Mouse (Mus musculus): ENCODE results near the gene Trim50. TPM values are rescaled to one million over a fixed set of nuclear protein-coding genes. Genes with fewer than 3 reads are reported as not detected.

Gene Trim50
- not detected in 2 replicates for total RNA-seq (2017)

DNA sequence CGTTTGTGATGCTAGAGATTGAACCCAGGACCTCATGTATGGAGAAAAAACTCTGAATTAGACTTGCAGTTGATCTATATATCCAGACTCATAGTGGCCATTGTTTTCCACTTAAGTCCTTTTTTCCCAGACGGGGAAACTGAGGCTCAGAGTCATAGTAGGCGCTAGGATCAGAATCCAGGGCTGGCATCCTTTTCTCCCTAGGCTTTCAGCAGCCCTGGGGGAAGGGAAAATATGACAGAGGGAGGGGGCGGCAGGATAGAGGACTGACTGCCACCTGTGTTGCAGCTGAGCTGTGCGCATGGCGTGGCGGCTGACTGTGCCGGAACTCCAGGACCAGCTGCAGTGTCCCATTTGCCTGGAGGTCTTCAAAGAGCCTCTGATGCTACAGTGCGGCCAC lies at the start of gene Trim50:
Gene Trim50, plus strand, starts transcription at position 301 of the 400 bp plus-strand sequence.
- ATAC-seq (ENCODE audit: extremely low read depth, insufficient number of reproducible peaks, low FRiP score, poor library complexity, severe bottlenecking): no peak

DNA sequence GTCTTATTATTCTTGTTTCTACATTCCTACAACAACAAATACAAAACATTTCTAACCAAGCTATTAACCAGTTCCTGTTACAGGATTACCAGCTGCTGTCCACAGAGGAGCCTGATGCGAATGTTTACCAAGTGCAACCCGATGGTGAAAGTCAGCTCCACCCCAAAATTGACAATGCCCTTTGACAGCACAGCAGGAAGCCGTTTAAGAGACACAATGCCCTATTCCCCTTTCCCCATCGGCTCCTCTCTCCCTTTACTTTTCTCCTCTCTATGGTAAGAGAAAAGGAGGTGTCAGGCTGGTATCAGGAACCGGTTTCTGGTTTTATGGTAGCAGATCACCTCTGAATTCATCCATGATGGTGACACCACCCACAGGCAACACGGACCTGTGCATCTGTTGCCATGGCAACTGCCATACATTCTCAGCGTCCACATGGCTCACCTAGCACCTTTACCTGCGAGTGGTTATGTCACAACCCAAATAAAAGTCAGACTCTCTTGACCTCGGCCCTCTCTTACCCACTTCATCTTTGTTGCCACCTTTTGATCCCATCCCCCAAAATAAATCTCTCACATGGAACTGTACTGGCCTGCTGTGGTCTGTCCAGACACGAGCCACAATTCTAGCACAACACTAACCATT lies 46.7 kb upstream of the Trim50 start:
- ATAC-seq (ENCODE audit: extremely low read depth, insufficient number of reproducible peaks, low FRiP score, poor library complexity, severe bottlenecking): no peak

DNA sequence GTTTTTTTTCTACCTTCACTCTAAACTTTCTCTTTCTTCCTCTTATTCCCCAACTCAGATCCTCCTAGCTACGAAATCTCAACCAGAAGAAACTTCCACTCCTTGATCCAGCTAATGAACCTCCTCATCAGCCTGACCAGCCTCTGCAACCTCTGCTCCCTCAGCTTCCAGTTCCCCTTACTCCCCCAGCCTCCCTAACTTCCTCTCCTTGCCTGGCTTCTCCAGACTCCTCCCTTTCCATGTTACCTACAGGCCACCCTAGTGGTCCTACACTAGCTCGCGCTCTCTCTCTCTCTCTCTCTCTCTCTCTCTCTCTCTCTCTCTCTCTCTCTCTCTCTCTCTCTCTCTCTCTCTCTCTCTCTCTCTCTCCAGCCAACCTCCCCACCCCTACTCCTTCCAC lies 36.9 kb upstream of the Trim50 start:
- no peak for ATAC-seq (ENCODE audit: extremely low read depth, insufficient number of reproducible peaks, low FRiP score, poor library complexity, severe bottlenecking)

DNA sequence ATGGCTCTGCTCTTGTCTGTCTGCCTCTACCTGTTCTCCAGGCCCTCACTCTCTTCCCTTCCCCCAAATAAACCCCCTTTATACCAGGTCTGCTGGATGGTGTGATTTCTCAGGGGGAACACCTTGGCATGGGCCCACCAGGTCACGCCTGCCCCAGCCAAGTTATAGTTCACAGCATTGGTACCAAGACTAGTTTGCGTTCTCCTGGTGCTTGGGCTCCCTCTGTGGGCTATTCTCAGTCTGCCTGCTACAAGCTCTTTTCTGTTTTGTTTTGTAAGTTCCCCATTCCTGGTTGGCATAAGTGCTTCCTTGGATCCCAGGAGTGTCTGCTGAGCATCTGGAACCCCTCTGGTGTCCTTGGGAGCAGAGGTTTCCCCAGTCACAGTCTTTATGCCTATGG lies 33.2 kb upstream of the Trim50 start:
- no peak for ATAC-seq (ENCODE audit: extremely low read depth, insufficient number of reproducible peaks, low FRiP score, poor library complexity, severe bottlenecking)

DNA sequence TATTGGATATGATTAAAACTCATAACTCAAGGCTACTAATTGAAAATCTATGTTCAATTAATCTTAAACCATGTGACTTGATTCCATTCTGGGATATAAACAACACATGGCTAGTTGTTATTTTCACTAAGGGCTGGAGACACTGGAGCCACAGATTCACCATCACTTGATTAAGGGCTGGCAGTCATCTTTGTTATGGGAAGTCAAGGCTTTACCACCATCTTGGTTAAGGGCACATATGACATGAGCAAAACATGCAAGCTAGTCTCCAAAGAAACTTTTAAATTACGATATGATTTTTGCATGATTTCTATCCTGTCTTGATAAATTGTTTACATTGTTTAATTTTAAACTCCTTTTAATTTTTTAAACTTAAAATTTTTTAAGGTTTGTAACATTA lies 30.9 kb upstream of the Trim50 start:
- no peak for ATAC-seq (ENCODE audit: extremely low read depth, insufficient number of reproducible peaks, low FRiP score, poor library complexity, severe bottlenecking)

DNA sequence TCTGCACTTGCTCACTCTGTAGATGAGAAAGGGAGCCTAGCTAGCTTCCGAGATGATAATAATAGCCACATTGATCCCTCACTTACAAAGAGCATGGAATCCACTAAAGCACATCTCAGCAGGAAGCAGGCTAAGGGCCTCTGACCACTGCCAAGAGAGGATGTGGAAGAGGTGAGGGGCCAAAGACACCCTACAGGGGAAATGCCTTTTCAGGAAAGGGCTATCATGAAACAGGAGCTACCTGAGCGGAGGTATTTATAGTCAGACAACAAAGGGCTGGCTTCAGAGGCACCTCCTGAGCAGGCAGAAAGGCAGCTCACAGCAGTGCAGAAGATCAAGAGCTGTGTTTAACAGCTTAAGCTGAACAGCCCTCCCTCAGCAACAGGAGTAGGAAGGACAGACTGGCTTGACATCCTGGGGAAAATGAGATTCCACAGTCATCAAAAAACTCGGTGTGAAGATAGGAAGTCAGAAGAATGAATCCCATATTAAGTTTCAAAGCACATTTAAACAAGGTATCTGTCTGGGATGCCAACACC lies 26.9 kb upstream of the Trim50 start:
- ATAC-seq (ENCODE audit: extremely low read depth, insufficient number of reproducible peaks, low FRiP score, poor library complexity, severe bottlenecking): no peak

DNA sequence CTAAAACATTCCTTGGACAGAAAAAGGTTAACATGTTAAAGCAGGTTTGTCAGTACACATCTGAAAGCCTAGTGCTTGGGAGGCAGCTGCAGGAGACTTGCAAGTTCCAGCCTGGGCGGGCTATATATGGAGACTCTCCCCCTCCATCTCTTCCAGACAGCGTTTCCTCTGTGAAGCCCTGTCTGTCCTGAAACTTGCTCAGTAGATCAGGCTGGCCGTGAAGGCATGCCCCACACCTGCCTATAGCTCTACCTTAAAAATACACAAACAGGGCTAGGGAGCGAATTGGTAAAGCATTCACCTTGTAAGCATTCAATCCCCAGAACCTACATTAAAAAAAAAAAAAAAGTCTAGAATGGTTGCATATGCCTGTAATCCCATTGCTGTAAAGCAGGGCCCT lies 23.6 kb upstream of the Trim50 start:
- no peak for ATAC-seq (ENCODE audit: extremely low read depth, insufficient number of reproducible peaks, low FRiP score, poor library complexity, severe bottlenecking)

DNA sequence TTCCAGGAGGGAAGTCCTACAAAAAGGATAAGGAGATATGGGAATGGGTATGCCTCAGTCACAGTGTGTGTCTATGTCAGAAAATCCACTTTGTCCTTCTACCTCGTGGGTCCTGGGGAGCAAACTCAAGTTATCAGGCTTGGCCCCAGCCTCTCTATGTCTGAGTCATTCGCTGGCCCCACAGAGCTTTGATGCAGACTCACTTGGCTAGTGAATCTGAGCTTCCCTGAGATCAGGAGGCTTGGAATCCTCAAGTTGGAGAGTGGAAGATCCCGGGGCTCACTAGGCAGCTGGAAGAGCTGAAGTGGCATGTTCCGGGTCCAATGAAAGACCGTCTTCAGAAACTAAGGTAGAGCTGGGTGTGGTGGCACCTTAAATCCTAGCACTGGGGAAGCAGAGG lies 22.9 kb upstream of the Trim50 start:
- ATAC-seq (ENCODE audit: extremely low read depth, insufficient number of reproducible peaks, low FRiP score, poor library complexity, severe bottlenecking): no peak

DNA sequence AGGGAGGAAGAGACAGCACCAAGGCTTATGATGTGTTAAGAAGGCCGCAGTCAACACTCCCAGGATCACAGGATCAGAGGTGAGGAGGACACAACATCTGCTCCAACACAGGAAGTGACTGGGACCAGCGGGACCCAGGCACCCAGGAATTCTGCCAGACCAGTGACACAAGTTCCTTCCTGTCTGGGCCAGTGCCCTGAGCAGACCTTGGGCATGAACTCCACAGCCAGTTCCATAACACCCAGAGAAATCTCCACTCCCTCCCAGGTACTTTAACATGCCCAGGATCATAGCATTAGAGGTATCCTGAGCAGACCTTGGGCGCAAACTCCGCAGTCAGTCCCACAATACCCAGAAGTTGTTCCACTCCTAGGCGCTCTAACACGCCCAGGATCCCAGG lies 21.9 kb upstream of the Trim50 start:
- no peak for ATAC-seq (ENCODE audit: extremely low read depth, insufficient number of reproducible peaks, low FRiP score, poor library complexity, severe bottlenecking)

DNA sequence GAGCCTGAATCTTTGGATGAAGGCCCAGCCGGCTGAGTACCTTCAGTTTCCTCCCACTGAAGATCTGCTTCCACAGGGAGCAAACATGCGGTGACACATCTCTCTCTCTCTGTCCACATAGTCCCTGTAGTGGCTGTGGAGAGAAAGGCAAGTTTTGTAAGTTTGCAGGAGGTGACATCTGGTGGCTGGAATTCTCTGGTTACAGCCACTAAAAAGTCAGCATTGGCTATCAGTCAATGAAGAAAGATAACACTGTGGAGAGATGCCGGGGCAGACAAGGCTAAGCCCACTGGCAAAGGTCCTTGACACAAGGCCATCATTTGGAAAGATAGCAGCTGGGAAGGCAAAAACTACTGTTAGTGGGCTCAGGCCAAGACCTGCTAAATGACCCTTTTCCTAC lies 15.5 kb upstream of the Trim50 start:
- ATAC-seq (ENCODE audit: extremely low read depth, insufficient number of reproducible peaks, low FRiP score, poor library complexity, severe bottlenecking): no peak

DNA sequence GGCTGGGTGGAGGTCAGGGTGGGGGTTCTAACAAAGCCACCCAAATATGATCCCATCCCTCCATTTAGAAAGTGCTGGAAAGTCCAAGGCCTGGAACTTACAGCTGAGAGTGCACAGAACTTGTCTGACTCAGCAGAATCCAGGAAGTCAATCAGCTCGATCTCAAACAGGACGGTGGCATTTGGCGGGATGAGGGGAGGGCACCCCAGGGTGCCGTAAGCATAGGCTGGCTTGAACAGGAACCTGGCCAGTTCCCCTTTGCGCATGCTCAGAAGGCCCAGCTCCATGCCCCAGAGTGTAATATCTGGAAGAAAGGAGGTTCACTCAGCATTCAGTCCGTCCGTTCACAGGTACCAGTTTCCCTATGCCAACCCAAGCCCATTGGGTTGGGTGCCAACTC lies 7.1 kb upstream of the Trim50 start:
- ATAC-seq (ENCODE audit: extremely low read depth, insufficient number of reproducible peaks, low FRiP score, poor library complexity, severe bottlenecking): no peak

DNA sequence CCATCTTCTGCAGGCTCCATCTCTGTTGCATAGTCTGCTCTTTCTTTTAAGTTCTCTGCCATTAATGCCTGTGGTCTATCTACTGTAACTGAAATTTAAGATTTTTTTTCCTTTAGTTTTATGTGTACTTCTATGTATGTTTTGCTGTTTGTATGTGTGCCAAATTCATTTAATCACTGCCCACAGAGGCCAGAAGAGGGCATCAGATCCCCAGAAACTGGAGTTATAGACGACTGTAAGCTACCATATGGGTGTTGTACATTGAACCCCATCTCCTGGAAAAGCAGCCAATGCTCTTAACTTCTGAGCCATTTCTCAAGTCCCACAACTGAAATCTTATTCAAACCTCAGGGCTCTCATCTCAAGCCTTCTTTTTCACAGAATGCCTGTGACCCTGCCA lies 6.7 kb upstream of the Trim50 start:
- ATAC-seq (ENCODE audit: extremely low read depth, insufficient number of reproducible peaks, low FRiP score, poor library complexity, severe bottlenecking): no peak

DNA sequence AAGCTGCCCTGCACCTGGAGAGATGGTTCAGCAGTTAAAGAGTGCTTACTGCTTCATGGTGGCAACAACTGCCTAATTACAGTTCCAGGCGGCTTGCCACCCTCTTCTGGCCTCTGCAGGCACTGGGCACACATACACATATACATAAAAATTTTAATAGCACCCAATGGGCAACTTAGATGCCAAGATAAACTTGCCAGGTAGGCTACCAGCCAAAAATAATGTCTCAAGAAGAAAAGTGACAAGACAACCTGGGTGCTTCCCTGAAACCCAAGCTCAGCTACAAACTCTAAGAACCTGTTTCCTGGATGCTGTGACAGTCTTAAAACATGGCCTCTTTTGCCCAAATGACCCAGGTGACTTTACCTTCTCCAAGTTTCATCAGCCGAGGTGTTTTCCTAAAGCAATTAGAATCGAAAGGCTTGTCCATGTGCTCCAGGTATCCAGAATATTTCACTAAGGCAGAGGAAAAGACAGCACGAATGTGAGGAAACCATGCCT lies 5.5 kb upstream of the Trim50 start:
- no peak for ATAC-seq (ENCODE audit: extremely low read depth, insufficient number of reproducible peaks, low FRiP score, poor library complexity, severe bottlenecking)

DNA sequence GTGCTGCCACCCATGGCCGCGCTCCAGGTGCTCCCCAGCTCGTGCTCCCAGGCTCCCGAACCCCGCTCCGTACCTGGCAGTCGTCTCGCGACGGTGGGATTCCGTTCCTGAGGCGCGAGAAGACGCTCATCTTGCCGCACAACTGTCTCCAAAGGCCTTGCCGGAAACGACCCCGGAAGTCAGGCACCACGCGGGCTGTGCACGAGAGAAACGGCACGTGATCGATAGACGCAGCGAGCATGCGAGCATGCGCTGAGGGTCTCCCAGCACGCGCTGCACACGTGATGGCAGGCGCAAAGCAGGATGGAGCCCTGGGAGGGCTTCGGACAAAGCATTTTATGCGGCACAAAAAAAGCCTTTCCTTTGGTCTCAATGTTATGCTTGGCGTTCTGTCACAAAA lies 3.2 kb upstream of the Trim50 start, which contains the start of gene Fkbp6:
Gene Fkbp6, minus strand, starts transcription at position 183 of the 400 bp plus-strand sequence.
- no peak for ATAC-seq (ENCODE audit: extremely low read depth, insufficient number of reproducible peaks, low FRiP score, poor library complexity, severe bottlenecking)

DNA sequence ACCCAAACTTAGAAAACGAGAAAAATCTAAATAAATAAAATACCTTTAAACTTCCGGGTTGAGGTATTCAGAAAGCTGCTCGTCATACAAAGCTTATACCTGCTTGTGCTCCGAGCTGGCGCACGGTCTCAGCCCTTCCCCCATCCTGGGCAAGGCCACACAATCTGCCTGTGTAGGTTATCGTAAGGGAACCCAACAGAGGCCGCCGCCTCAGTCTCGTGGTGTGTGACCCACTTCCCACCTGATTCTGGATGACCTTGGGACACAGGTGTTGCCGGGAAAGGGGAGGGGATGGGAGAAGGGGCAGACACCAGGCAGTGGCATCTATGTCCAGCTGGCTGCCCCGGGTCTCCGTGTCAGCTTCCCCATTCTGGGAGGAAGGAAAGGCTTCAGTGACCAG lies 1.5 kb upstream of the Trim50 start:
- ATAC-seq (ENCODE audit: extremely low read depth, insufficient number of reproducible peaks, low FRiP score, poor library complexity, severe bottlenecking): no peak

DNA sequence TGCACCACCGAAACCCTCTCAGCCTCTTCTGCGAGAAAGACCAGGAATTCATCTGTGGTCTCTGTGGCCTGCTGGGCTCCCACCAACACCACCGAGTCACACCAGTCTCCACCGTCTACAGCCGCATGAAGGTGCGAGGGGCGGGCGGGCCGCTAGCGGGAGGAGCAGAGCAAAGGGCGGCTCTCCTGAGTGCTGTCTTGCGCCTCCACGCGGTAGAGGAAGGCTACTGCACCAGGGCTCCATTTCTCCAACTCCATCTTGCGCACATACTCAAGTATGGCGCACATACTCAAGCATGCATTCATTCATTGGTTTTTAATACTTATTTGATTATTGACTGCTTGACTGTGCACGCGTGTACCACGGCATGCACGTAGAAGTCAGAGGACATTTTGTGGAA lies 469 bp downstream of the Trim50 start:
- ATAC-seq (ENCODE audit: extremely low read depth, insufficient number of reproducible peaks, low FRiP score, poor library complexity, severe bottlenecking): no peak

DNA sequence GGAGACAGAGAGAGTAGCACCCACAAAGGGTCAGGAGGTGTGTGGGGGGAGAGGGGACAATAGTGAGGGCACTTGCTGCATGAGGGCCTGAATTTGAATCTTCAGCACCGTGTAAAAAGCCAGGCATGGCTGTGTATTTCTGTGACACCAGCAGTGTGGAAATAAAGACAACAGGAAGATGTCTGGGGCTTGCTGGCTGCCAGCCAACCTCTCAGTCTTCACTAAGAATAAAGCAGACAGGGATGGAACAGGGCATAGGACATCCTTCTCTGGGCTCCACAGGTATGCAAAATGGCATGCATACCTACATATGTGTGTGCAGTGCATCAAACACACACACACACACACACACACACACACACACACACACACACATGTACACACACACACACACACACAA lies 3.0 kb downstream of the Trim50 start:
- no peak for ATAC-seq (ENCODE audit: extremely low read depth, insufficient number of reproducible peaks, low FRiP score, poor library complexity, severe bottlenecking)

DNA sequence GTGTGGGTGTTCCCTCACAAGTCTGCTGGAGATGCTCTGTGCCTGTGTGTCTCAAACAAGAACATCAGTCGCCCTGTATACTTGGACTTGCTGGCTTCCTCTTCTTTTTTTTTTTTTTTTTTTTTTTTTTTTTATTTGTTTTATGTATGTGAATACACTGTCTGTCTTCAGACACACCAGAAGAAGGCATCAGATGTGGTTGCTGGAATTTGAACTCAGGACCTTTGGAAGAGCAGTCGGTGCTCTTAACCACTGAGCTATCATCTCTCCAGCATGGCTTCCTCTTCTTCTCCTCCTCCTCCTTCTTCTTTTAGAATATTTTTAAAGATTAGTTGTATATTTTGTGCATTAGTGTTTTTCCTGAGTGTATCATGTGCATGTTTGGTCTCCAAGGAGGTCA lies 4.5 kb downstream of the Trim50 start:
- 0 out of 2 replicates have a peak, but pooled peaks have one; percentile 48 for ATAC-seq (ENCODE audit: extremely low read depth, insufficient number of reproducible peaks, low FRiP score, poor library complexity, severe bottlenecking)

DNA sequence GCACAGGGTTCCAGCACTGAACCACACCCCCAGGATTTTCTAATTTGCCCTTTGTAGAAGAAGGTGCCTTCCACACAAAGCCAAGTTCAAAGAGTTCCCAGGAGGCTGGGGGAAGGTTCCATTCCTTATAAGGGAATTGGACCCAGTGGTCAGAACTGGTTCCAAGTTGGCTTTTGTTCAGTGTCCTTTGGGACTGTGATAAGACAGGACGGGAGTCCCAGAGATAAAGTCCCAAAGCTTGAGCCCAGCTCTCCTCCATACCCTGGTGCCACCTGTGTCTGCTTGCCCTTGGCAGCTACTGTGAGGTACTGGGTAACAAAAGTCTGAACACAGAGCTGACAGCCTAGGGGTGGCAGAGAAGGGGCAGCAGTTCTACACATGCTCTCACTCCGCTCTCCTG lies 6.7 kb downstream of the Trim50 start:
- ATAC-seq (ENCODE audit: extremely low read depth, insufficient number of reproducible peaks, low FRiP score, poor library complexity, severe bottlenecking): no peak

DNA sequence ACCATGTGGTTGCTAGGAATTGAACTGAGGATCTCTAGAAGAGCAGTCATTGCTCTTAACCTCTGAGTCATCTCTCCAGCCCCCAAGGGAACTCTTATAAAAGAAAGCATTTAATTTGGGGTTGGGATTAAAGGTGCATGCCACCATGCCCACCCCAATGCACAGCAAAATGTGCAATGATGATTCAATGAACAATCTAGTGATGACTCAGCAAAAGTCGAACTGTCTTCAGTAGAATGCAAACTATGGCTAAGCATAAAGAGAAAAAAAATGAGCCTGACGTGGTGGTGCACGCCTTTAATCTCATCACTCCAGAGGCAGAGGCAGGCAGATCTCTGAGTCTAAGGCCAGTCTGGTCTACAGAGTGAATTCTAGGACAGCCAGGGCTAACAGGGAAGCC lies 9.5 kb downstream of the Trim50 start:
- ATAC-seq (ENCODE audit: extremely low read depth, insufficient number of reproducible peaks, low FRiP score, poor library complexity, severe bottlenecking): no peak

DNA sequence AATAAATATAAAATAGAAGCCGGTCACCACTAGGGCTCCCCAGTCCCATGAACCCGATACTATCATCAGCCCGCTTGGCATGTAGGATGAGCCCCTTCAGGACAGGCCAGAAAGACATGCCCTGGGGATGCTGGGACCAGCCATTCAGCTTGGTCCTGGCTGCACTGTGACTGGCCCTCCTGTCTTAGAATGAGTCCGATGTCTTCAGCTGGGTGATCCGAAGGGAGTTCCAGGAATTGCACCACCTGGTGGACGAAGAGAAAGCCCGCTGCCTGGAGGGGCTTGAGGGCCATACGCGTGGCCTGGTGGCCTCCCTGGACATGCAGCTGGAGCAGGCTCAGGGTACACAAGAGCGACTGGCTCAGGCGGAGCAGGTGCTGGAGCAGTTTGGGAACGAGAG lies 10.4 kb downstream of the Trim50 start:
- no peak for ATAC-seq (ENCODE audit: extremely low read depth, insufficient number of reproducible peaks, low FRiP score, poor library complexity, severe bottlenecking)

All from neutrophil, adult 5-6 weeks (primary cell).